Mouse (Mus musculus) midbrain, embryonic 16.5 days (tissue): ENCODE data around the gene Msgn1. TPM values are rescaled to one million over a fixed set of nuclear protein-coding genes. Genes with fewer than 3 reads are reported as not detected.
A peak's percentile ranks its signal among the peaks of the same experiment; 100 is the strongest.

Experiments used
- ATAC-seq: fragments of 200-750 bp; cut with Nextera tagmentation; 2 replicates; pipeline ENCODE4 v1.8.0; 2017; ENCODE audit warnings: moderate TSS enrichment
- H3K27ac ChIP-seq: fragments of 300-500 bp; sonication (generic); 2 replicates; pipeline ENCODE4 v1.5.1; 2014; ENCODE audit warnings: mild to moderate bottlenecking, low read length, mixed read lengths
- H3K27me3 ChIP-seq: fragments of 300-500 bp; sonication (generic); 2 replicates; pipeline ENCODE4 v1.6.1; 2014; ENCODE audit warnings: low read depth, low read length, mixed read lengths; ENCODE audit not compliant: control insufficient read depth, insufficient read depth
- H3K36me3 ChIP-seq: fragments of 300-500 bp; sonication (generic); 2 replicates; pipeline ENCODE4 v1.6.1; 2014; ENCODE audit warnings: mild to moderate bottlenecking, low read length, moderate library complexity, mixed read lengths; ENCODE audit not compliant: control insufficient read depth, insufficient read depth
- H3K4me1 ChIP-seq: fragments of 300-500 bp; sonication (generic); 2 replicates; pipeline ENCODE4 v1.6.1; 2014; ENCODE audit warnings: mild to moderate bottlenecking, low read length, mixed read lengths; ENCODE audit not compliant: control insufficient read depth, insufficient read depth
- H3K4me2 ChIP-seq: fragments of 300-500 bp; sonication (generic); 2 replicates; pipeline ENCODE4 v1.6.1; 2014; ENCODE audit warnings: mild to moderate bottlenecking, low read length, mixed read lengths
- H3K4me3 ChIP-seq: fragments of 300-500 bp; sonication (generic); 2 replicates; pipeline ENCODE4 v1.5.1; 2014; ENCODE audit warnings: low read depth, mild to moderate bottlenecking, low read length, moderate library complexity, mixed read lengths
- H3K9ac ChIP-seq: fragments of 300-500 bp; sonication (generic); 2 replicates; pipeline ENCODE4 v1.6.1; 2014; ENCODE audit warnings: low read depth, low read length, mixed read lengths
- H3K9me3 ChIP-seq: fragments of 300-500 bp; sonication (generic); replicated peaks from 2 replicates; pipeline ENCODE4 v1.6.1; 2014; ENCODE audit warnings: mild to moderate bottlenecking, low read length, mixed read lengths; ENCODE audit not compliant: control insufficient read depth, poor library complexity, severe bottlenecking
- WGBS: fragments of 180-500 bp; shearing (Covaris S2); extraction: QIAGEN DNeasy Blood & Tissue Kit; methylation state at CpG from one replicate; pipeline ENCODE4 v1.1.7; 2014; 5-methylcytosine and 5-hydroxymethylcytosine counted together
- polyA plus RNA-seq: library from polyadenylated mRNA; unstranded; fragments of >200 nt; fragmentation: Nextera tagmentation; extraction: Ambion mirVana; gene quantifications from 2 replicates; pipeline ENCODE4 v1.2.1, GENCODE M21; 2015

The Msgn1 gene
- polyA plus RNA-seq = not detected in 2 replicates

DNA sequence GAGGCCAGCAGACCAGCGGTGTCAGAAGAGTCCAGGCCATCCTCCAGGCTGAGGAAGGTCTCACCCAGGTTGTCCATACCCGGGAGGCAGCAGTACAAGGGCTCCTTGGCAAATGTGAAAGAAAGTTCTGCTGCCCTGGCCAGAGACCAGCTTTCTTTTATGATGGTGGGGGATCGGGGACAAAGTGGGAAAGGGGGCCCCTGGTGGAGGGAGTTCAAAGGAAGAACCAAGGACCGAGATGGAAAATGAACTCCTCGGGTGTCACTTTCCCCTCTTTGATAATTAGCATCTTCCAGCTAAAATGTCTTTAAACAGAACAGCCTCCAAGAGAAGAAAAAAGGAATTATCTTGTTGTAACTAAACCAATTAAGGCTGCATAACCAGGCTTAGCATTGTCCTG is at the start of gene Msgn1:
TSS of gene Msgn1 (minus strand) at position 101 of the 400 bp plus-strand sequence.
- Histone ChIP-seq H3K4me3 (no peak within 1 kb of the TSS), H3K36me3 (no peaks in the 10 kb centered on the region), H3K9ac (no peak within 1 kb of the TSS), H3K27me3 (no peaks in the 10 kb centered on the region), H3K9me3 (no peaks in the 10 kb centered on the region), H3K4me1 (no peaks in the 10 kb centered on the region), H3K27ac (no peak within 1 kb of the TSS), H3K4me2 (no peak within 1 kb of the TSS)
- peak; percentile 25; the same call in 1 of the 2 replicates for ATAC-seq
- WGBS = 50% methylated on average over 5 of the region's 5 CpGs

DNA sequence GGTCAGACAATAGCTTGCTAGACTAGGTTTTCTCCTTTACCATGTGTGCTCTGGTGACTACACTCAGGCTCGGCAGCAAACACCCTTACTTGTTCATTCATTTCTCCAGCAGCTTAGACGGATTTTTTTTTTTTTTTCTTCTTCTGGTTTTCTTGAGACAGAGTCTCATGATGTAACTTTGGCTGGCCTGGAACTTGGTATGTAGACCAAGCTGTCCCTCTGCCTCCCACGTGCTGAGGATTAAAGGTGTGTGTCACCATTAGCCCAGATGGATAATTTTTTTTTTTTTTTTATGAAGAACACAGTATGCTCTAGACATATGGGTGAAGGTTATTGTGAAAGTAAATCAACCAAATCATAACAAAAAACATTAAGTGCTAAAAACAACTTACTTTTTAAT is 41.5 kb upstream of the Msgn1 start:
- 85% methylated on average over 3 of the region's 3 CpGs for whole genome bisulfite sequencing
- Histone ChIP-seq H3K4me2 (no peak overlapping the region), H3K9me3 (no peaks in the 10 kb centered on the region), H3K27me3 (no peaks in the 10 kb centered on the region), H3K27ac (no peak overlapping the region), H3K4me1 (no peaks in the 10 kb centered on the region), H3K9ac (no peak overlapping the region), H3K4me3 (no peak overlapping the region), H3K36me3 (no peaks in the 10 kb centered on the region)
- ATAC-seq = no peak

- Histone ChIP-seq H3K27ac (no peak overlapping the region), H3K9me3 (no peaks in the 10 kb centered on the region), H3K4me3 (no peak overlapping the region), H3K27me3 (no peaks in the 10 kb centered on the region), H3K9ac (no peak overlapping the region), H3K4me2 (no peak overlapping the region), H3K4me1 (no peaks in the 10 kb centered on the region), H3K36me3 (no peaks in the 10 kb centered on the region)
- ATAC-seq = no peak
- 100% methylated on average over 1 of the region's 1 CpGs for WGBS
These were observed 38.7 kb upstream of the Msgn1 start for GRCm38 (mm10) chr12:11247460-11247859.

- no peak overlapping the region for H3K4me3 ChIP-seq
- H3K4me2 ChIP-seq = no peak overlapping the region
- H3K9me3 ChIP-seq = no peaks in the 10 kb centered on the region
- H3K36me3 ChIP-seq = no peaks in the 10 kb centered on the region
- no peaks in the 10 kb centered on the region for H3K27me3 ChIP-seq
- H3K27ac ChIP-seq = no peak overlapping the region
- H3K9ac ChIP-seq = no peak overlapping the region
- no peaks in the 10 kb centered on the region for H3K4me1 ChIP-seq
- ATAC-seq = no peak
- 69% methylated on average over 2 of the region's 2 CpGs for WGBS
These were observed 27.2 kb upstream of the Msgn1 start for GRCm38 (mm10) chr12:11235996-11236395.

DNA sequence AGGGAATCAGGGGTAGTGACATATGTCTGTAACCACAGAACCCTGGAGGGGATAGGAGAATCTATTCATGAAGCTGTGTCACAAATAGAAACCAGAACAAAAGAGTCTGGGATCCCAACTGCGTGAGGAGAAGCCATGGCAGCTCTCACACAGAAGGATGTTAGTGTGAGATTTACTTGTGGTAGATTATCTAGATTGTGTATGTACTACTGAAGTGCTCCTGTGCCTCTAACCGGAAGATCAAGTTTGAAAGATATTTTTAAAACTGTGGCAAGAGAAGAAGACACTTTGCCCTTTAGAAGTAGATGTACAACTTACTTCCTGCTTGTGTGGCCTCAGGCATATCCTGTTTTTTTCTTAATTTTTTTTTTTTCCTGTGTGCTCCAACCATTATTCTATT is 21.5 kb upstream of the Msgn1 start:
- no peaks in the 10 kb centered on the region for H3K9me3 ChIP-seq
- H3K27ac ChIP-seq = no peak overlapping the region
- H3K4me1 ChIP-seq = no peaks in the 10 kb centered on the region
- H3K4me2 ChIP-seq = no peak overlapping the region
- 75% methylated on average over 2 of the region's 2 CpGs for WGBS
- no peak overlapping the region for H3K9ac ChIP-seq
- no peak overlapping the region for H3K4me3 ChIP-seq
- no peaks in the 10 kb centered on the region for H3K36me3 ChIP-seq
- no peaks in the 10 kb centered on the region for H3K27me3 ChIP-seq
- no peak for ATAC-seq

DNA sequence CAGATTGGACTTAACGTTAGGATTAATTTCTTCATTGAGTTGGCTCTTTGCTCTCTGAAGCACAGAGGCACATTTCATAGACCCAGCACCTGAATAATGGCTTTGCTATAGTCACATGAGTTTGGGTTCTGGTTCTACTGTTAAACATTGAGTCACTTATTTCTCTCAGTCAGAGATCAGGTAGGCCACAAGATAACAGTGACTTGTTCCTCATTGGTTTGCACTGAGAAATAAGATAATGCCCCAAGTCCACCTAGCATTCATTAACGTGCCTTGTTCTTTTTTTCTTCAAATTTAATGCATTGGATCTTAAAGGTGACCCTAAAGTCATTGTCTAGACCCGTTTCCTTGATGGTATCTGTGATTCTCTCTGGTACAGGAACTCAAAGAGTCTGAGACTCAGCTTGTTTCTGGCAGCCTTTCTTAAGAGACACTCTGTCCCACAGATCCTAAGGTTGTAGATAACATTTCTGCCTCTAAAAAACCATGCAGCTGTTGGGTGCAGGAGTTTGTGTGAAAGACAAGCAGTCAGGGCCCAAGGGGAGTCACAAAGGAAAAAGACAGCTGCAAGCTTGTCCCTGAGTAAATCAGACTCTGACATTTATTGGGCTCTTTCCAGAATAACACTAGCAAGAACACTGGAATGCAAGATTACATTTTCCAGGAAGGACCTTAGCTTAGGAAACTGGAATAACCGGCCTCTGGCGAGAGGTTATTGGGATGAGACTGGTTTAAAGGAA is 17.9 kb upstream of the Msgn1 start:
- peaks cover 4% of the 10 kb centered on the region for H3K4me1 ChIP-seq
- WGBS = 80% methylated on average over 5 of the region's 5 CpGs
- H3K9me3 ChIP-seq = no peaks in the 10 kb centered on the region
- no peak for ATAC-seq
- H3K4me2 ChIP-seq = no peak overlapping the region
- no peak overlapping the region for H3K4me3 ChIP-seq
- no peaks in the 10 kb centered on the region for H3K27me3 ChIP-seq
- H3K27ac ChIP-seq = no peak overlapping the region
- H3K9ac ChIP-seq = no peak overlapping the region
- H3K36me3 ChIP-seq = no peaks in the 10 kb centered on the region

DNA sequence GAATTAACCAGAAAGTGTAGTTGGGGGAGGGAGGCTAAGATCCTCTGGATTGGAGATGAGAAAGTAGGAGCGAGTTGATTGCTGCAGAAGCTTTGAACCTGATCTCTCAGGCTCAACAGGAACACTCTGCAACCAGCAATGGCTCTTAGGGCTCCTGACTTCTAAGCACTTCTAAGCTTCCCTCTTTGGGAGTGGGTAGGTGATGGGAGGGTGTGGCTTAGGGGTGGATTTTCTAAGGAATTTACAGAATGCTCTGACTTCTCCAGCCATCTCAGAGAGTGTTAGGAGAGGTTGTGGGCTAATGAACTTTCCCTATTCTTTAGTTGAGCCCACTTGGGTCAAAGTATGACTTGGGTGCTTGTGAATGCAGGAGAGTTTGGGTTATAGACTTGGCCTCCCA is 17.4 kb upstream of the Msgn1 start:
- WGBS = 33% methylated on average over 1 of the region's 1 CpGs
- Histone ChIP-seq H3K4me2 (no peak overlapping the region), H3K4me1 (peaks cover 8% of the 10 kb centered on the region), H3K36me3 (no peaks in the 10 kb centered on the region), H3K4me3 (no peak overlapping the region), H3K9ac (no peak overlapping the region), H3K27me3 (no peaks in the 10 kb centered on the region), H3K9me3 (no peaks in the 10 kb centered on the region), H3K27ac (no peak overlapping the region)
- no peak for ATAC-seq

GRCm38 (mm10) chr12:11224722-11225121 is 15.9 kb upstream of the Msgn1 start:
- Histone ChIP-seq H3K4me1 (peaks cover 8% of the 10 kb centered on the region), H3K9ac (no peak overlapping the region), H3K36me3 (no peaks in the 10 kb centered on the region), H3K4me2 (no peak overlapping the region), H3K27me3 (no peaks in the 10 kb centered on the region), H3K27ac (no peak overlapping the region), H3K9me3 (no peaks in the 10 kb centered on the region), H3K4me3 (no peak overlapping the region)
- no peak for ATAC-seq
- WGBS = 6% methylated on average over 5 of the region's 5 CpGs

DNA sequence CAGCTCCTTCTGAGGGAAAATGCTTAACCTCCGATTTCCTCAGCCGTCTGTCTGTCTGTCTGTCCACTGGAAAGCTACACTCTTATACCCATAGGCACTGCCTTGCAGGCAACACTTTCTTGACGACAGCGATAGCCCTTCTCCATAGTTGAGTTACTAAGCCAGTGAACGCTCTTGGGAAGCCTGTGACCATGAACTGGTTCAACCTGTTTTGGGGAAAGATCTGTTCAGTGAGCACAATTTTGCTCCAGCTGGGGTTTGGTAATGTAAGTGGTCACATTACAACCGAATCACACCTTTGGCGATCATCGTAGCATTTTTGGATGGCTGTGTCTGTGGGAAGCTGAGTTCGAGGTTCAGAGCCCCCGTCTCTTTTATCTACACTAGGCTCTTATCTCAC is 14.3 kb upstream of the Msgn1 start:
- no peaks in the 10 kb centered on the region for H3K36me3 ChIP-seq
- ATAC-seq = no peak
- H3K27me3 ChIP-seq = no peaks in the 10 kb centered on the region
- no peak overlapping the region for H3K27ac ChIP-seq
- peaks cover 8% of the 10 kb centered on the region for H3K4me1 ChIP-seq
- no peak overlapping the region for H3K4me3 ChIP-seq
- no peak overlapping the region for H3K9ac ChIP-seq
- H3K4me2 ChIP-seq = no peak overlapping the region
- H3K9me3 ChIP-seq = no peaks in the 10 kb centered on the region
- 93% methylated on average over 10 of the region's 10 CpGs for WGBS
